Mouse (Mus musculus): ENCODE results near the gene Rasa2. TPM values are rescaled to one million over a fixed set of nuclear protein-coding genes. Genes with fewer than 3 reads are reported as not detected.
"Not testable (repeated sequence)": the region's sequence is repeated elsewhere in the genome, so short reads cannot be mapped to it uniquely, and the experiment has no call there.

Rasa2 gene
- total RNA-seq, 2 experiments from 2014 or later, result 5.5 to 6.0 TPM

- DNase-seq (ENCODE audit: low spot score); intact Hi-C loops (cut with DNase I): not testable (repeated sequence)
Observed at GRCm38 (mm10) chr9:96536093-96536492, 95.3 kb downstream of the Rasa2 start.

DNA sequence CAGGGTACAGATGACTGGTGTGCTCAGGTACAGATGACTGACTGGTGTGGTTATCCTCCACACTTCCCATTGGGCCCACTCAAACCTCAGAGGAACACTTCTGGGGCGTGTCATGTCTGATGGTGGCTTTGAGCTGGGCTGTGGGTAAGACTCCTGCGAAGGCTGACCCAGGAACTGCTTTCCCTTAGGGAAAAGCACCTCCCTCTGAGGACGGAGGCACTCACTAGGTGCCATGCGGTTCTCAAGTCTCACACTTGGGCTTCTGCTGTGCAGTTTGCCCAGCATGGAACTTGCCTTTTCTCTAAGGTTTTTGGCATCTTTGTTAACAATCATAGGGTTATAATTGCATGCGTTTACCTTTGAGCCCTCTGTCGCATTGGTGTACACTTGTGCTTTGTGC is 96.0 kb downstream of the Rasa2 start:
- intact Hi-C loops (cut with DNase I), result no loop called here

DNA sequence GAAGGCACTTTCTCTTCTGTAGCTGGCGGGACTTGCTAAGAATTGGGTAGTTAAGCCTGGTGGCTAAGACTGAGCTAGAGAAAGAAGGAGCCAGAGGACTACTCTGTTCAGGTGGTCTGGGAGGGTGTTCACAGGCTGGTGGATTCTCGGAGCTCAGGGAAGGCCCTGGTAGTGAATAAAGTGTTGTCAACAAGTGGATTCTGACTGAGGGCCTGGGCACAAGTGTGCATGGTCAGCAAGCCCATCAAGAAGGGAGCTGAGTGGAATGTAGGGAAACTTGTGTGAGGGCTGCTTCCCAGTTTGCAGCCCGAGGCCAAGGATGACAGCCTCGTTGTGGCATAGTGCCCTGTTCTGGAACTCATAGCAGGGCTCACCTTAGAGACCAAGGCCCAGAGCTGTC is 97.2 kb downstream of the Rasa2 start:
- no peak for DNase-seq (ENCODE audit: low spot score)
- intact Hi-C loops (cut with DNase I), result no loop called here

More for the DNA sequence above, 96.0 kb downstream of the Rasa2 start:
- no peak for DNase-seq (ENCODE audit: low spot score)

DNA sequence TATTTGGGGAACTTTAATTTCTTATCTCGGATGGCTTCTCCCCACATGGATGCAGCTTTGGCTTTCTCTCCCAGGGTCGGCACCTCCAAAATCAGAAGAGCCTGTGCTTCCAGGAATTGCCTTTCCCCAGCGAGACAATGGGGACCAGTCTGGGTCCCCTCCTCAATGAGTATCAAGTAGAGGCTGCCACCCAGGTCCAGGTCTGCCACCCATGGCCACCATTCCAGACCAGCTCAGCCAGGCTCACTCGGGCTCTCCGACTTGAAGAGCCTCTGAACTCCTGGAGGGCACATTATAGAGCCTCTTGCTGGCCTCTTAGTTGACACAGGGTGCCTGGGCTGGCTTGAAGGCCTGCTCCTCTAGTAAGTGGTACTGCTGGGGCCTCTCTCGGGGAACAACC is 97.9 kb downstream of the Rasa2 start:
- intact Hi-C loops (cut with DNase I), result no loop called here
- DNase-seq (ENCODE audit: low spot score), result no peak

- intact Hi-C loops (cut with DNase I), result no loop called here
- no peak for DNase-seq (ENCODE audit: low spot score)
Observed at GRCm38 (mm10) chr9:96532531-96532930, 98.9 kb downstream of the Rasa2 start.

DNA sequence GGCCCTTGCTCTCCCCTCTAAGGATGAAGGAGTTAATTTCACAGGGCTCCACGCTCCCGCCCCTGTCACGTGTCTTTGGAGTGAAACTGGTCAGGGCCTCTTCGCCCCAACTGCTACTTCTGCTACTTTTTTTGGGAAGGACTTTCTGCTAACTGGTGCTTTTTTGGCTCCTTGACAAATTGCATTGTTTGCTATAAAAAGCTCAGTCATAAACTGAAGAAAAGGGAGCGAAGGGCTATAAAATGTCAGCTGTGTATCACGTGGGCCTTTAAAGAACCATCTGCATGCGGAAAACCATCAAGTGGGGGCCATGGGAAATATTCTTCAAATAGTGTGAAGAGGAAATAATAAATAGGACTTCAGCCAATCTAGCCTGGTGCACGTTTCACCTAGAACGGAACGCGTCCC is 100.7 kb downstream of the Rasa2 start:
- intact Hi-C loops (cut with DNase I), result no loop called here
- DNase-seq (ENCODE audit: low spot score), result no peak

DNA sequence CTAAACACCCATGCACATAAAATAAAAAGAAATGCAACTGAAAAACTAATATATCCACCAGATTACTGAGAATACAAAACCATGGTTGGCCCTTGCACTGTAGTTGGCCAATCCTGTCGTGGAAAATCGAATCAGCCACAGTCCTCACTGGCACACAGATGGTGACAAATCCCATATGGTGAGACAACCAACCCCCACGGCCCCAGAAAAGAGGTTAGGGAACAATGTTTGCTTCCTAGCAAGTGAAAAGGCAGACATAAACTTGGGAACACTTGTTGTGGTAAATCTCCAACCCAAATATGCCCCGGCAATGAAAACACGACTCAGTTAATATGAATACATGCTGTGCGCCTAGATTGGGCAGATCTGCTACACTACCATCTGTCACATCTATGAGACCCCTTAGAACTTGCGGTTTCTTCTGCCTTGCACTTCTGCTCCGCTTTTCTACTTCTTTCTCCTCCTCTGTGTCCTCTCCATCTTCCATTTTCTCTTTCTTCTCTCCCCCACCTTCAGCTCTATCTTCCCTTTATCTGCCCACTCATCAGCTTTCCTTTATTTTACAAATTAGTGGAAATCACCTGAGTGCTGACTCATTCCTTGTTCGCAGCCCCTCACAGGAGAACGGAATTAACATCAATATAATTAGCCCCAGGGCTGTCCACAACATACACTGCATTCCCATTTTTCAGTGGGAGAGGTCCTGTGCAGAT is 101.3 kb downstream of the Rasa2 start:
- intact Hi-C loops (cut with DNase I), result no loop called here
- DNase-seq (ENCODE audit: low spot score), result no peak

DNA sequence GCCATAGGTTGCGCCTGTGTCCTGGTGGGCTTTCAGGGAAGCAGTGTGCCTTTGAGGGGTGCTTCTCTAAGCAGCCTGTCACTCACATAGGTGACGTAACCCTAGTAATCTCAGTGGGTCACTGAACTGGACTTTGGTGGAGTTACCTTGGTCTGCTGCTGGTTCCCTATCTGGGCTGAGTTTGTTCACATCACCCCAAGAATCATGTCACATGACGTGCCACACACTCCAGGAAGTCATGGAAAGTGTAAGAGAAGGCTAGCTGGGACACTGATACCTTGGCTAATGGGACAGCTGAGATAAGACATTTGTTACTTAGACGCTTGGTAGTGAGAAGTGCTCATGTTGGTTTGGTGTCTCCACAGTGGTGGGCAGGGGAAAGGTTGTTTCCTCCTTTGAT is 105.4 kb downstream of the Rasa2 start:
- DNase-seq (ENCODE audit: low spot score), result no peak
- intact Hi-C loops (cut with DNase I), result no loop called here

- DNase-seq (ENCODE audit: low spot score), result no peak
- intact Hi-C loops (cut with DNase I), result no loop called here
Observed at GRCm38 (mm10) chr9:96524972-96525506, 106.4 kb downstream of the Rasa2 start, which contains the start of gene Gm28729. Gene Gm28729, minus strand, starts transcription at chr9:96525264.

DNA sequence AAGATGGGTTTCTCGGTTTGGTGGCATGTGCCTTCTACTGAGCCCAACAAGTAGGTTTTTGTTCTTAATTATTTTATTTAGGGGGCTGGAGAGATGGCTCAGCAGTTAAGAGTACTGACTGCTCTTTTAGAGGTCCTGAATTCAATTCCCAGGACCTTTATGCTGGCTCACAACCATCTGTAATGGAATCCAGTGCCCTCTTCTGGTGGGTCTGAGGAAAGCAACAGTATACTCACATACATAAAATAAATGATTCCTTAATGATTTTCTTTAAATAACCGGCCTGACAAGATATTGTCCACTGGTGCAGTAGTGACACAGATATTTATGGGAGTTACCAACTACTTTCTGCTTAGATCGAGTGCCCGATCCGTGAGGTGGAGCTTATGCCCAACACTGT is 108.3 kb downstream of the Rasa2 start:
- intact Hi-C loops (cut with DNase I), result no loop called here
- no peak for DNase-seq (ENCODE audit: low spot score)

DNA sequence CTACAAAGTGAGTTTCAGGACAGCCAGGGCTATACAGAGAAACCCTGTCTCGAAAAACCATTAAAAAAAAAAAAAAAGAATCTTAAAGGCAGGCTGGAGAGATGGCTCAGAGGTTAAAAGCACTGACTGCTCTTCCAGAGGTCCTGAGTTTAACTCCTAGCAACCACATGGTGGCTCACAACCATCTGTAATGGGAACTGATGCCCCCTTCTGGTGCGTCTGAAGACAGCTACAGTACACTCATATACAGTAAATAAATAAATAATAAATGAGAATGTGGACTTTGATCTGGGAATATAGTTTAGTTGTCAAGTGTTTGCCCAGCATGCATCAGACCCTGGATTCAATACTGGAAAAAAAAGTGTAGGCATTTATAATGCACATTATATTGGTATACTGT is 109.8 kb downstream of the Rasa2 start:
- DNase-seq (ENCODE audit: low spot score); intact Hi-C loops (cut with DNase I): not testable (repeated sequence)

DNA sequence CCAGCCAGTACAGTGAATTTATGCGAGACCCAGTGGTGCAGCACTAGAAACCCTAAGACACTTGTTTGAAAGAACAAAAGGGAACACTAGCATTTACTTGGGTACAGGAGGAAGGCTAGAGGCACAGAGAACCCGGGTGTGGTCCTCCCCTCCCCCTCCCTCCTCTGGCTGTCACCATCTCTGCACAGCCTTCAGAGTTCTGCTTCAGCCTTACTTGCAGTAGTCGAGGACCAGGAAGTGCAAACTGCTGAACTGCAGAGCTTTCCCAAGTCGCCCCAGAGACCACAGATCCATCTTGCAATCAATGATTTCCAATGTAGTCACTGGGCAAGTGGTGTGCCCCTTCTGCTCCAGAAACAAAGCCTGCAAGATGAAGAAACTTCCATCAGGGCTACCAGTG is 114.0 kb downstream of the Rasa2 start:
- intact Hi-C loops (cut with DNase I), result no loop called here
- DNase-seq (ENCODE audit: low spot score), result no peak

DNA sequence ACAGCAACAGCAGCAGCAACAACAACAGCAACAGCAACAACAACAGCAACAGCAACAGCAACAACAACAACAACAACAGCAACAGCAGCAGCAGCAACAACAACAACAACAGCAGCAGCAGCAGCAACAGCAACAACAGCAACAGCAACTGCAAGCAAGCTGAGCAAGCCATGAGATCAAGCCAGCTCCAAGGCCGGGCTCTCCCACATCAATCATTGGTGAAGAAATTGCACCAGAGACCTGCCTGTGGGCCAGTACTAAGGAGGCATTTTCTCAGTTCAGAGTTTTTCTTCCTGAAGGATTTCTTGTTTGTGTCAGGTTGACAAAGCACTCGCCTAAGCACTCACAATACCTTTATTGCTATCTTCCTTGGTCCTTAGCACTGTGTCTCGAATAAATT is 114.6 kb downstream of the Rasa2 start:
- intact Hi-C loops (cut with DNase I), result no loop called here
- DNase-seq (ENCODE audit: low spot score), result no peak

GRCm38 (mm10) chr9:96515737-96516136 is 115.7 kb downstream of the Rasa2 start:
- intact Hi-C loops (cut with DNase I), result no loop called here
- DNase-seq (ENCODE audit: low spot score), result no peak

DNA sequence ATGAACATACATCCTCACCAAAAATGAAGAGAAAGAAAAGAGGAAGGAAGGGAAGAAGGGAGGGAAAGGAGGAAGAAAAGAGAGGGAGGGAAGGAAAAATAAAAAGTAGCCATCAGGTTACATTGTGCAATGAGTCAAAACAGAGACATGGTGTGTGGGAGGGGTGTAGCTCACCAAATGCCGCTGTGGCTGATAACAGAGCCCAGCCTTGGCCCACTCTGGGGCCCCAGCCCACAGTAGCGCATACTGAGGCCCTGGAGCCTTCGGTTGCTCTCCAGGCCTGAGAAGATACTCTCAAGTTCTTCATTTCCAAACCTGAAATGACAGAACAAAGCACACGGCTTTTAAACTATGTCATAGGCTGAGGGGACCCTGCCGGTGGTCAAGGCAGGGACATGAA is 117.1 kb downstream of the Rasa2 start:
- intact Hi-C loops (cut with DNase I), result no loop called here
- DNase-seq (ENCODE audit: low spot score), result no peak

GRCm38 (mm10) chr9:96506011-96506498 is 125.4 kb downstream of the Rasa2 start:
- intact Hi-C loops (cut with DNase I), result no loop called here
- no peak for DNase-seq (ENCODE audit: low spot score)

DNA sequence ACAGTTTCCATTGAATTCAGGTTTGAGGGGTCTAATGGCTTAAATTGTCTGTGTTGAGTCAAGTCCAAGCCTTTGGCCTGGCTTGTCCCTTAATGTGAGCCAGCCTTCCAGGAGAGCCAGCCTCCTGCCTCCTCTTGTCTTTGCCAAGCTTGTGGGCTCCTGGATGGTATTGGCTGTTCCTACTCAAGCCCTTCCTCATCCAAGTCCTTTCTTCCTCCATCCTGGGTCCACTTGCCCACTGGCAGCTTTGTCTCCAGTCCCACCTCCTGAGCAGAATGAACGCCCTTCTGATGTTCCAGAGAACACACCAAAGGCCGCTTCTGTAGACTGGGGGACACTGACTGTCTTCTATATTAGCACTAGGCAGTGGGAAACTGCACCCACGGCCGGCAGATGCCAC is 126.3 kb downstream of the Rasa2 start:
- DNase-seq (ENCODE audit: low spot score), result no peak
- intact Hi-C loops (cut with DNase I), result no loop called here

GRCm38 (mm10) chr9:96504116-96504895 is 127.1 kb downstream of the Rasa2 start:
- no peak for DNase-seq (ENCODE audit: low spot score)
- intact Hi-C loops (cut with DNase I), result no loop called here

- DNase-seq (ENCODE audit: low spot score), result no peak
Observed at GRCm38 (mm10) chr9:96502856-96503610, 128.4 kb downstream of the Rasa2 start.

GRCm38 (mm10) chr9:96501217-96501616 is 130.2 kb downstream of the Rasa2 start:
- intact Hi-C loops (cut with DNase I), result no loop called here
- DNase-seq (ENCODE audit: low spot score), result no peak

More at GRCm38 (mm10) chr9:96502856-96503610, 128.4 kb downstream of the Rasa2 start:
- intact Hi-C loops (cut with DNase I), result no loop called here
